Mouse (Mus musculus) left cerebral cortex, postnatal 25 days (tissue): ENCODE results near the gene Spred2. TPM values are rescaled to one million over a fixed set of nuclear protein-coding genes. Genes with fewer than 3 reads are reported as not detected.
A peak's percentile ranks its signal among the peaks of the same experiment; 100 is the strongest.

Source experiments
- DNase-seq, 2 experiments: peaks; one replicate each; pipeline ENCODE4 v3.0.0; 2022; ENCODE audit warnings: low spot score in 2 of 2, mixed read lengths in 1 of 2
- intact Hi-C: fragments of 180-260 bp; cut with DNase I; formaldehyde crosslinking; loops from one replicate; pipeline ENCODE4 v1.15.1; 2025
- total RNA-seq, 2 experiments: library from RNA; stranded (reverse); gene quantifications; 2 replicates each; pipeline ENCODE4 v1.2.3; 2021

Spred2 gene
- total RNA-seq, 2 experiments from 2014 or later, result 83.7 to 110 TPM

- intact Hi-C loops, result loop anchor here (2.0 kb wide), 2 partner anchors 151 to 249 kb away; no protein-coding TSS in a partner anchor
- peak; percentile 50 to 73 for DNase-seq
Measured at GRCm38 (mm10) chr11:20072174-20072573, 148.0 kb downstream of the Spred2 start.

GRCm38 (mm10) chr11:20072826-20073225 lies 148.7 kb downstream of the Spred2 start:
- DNase-seq, result no peak
- intact Hi-C loops, result loop anchor here (2.0 kb wide), 2 partner anchors 152 to 250 kb away; no protein-coding TSS in a partner anchor

Other genes with a start within 250 kb of the Spred2 start
- 100 to 1,000 TPM; 270 to 288 TPM for gene Actr2, start 188.5 kb downstream of the Spred2 start, total RNA-seq